Mouse (Mus musculus): ENCODE data around the gene Rnf2. TPM values are rescaled to one million over a fixed set of nuclear protein-coding genes. Genes with fewer than 3 reads are reported as not detected.
A peak's percentile ranks its signal among the peaks of the same experiment; 100 is the strongest.

Rnf2 gene
- polyA plus RNA-seq, 2 experiments: 106 to 108 TPM

- H3K4me2 ChIP-seq (replicated peaks; ENCODE audit: low read depth, low read length, severe bottlenecking): no peak overlapping the region
- no peak overlapping the region for H3K27ac ChIP-seq (replicated peaks; ENCODE audit: low read depth, low read length)
- H3K36me3 ChIP-seq (ENCODE audit: control insufficient read depth, insufficient read depth, low read length): no peaks in the 10 kb centered on the region
- WGBS: 70% methylated on average over 6 of the region's 6 CpGs
- H3K4me3 ChIP-seq (replicated peaks; ENCODE audit: low read length): no peak overlapping the region
- H3K9me3 ChIP-seq (ENCODE audit: control insufficient read depth, low read length): no peaks in the 10 kb centered on the region
- no peak for TF ChIP-seq POLR2A (IDR thresholded peaks at IDR 0.05; ENCODE audit: borderline replicate concordance, extremely low read depth, insufficient read depth, insufficient read length)
- DNase-seq (ENCODE audit: low spot score) (no peak), ATAC-seq (ENCODE audit: low FRiP score, low read depth) (no peak)
- no peaks in the 10 kb centered on the region for H3K27me3 ChIP-seq (ENCODE audit: control insufficient read depth, insufficient read depth, low read length)
- no peak overlapping the region for H3K9ac ChIP-seq (ENCODE audit: low read depth, low read length, severe bottlenecking)
- no peaks in the 10 kb centered on the region for H3K4me1 ChIP-seq (ENCODE audit: control insufficient read depth, insufficient read depth, low read length)
These were observed 43.2 kb upstream of the Rnf2 start for GRCm38 (mm10) chr1:151543796-151544477.

GRCm38 (mm10) chr1:151526701-151527100 is 25.9 kb upstream of the Rnf2 start:
- Histone ChIP-seq H3K27ac (replicated peaks; ENCODE audit: low read depth, low read length) (no peak overlapping the region; the same call in 1 of the 2 replicates), H3K27me3 (ENCODE audit: control insufficient read depth, insufficient read depth, low read length) (no peaks in the 10 kb centered on the region), H3K36me3 (ENCODE audit: control insufficient read depth, insufficient read depth, low read length) (no peaks in the 10 kb centered on the region), H3K9me3 (ENCODE audit: control insufficient read depth, low read length) (0 out of 2 replicates have a peak, but pooled peaks cover 3% of the 10 kb centered on the region), H3K4me3 (replicated peaks; ENCODE audit: low read length) (no peak overlapping the region), H3K9ac (ENCODE audit: low read depth, low read length, severe bottlenecking) (no peak overlapping the region), H3K4me2 (replicated peaks; ENCODE audit: low read depth, low read length, severe bottlenecking) (no peak overlapping the region), H3K4me1 (ENCODE audit: control insufficient read depth, insufficient read depth, low read length) (no peaks in the 10 kb centered on the region)
- peak; percentile 24 for DNase-seq (ENCODE audit: low spot score)
- no peak for TF ChIP-seq POLR2A (IDR thresholded peaks at IDR 0.05; ENCODE audit: borderline replicate concordance, extremely low read depth, insufficient read depth, insufficient read length)
- WGBS: 48% methylated on average over 3 of the region's 3 CpGs
- no peak for ATAC-seq (ENCODE audit: low FRiP score, low read depth)

DNA sequence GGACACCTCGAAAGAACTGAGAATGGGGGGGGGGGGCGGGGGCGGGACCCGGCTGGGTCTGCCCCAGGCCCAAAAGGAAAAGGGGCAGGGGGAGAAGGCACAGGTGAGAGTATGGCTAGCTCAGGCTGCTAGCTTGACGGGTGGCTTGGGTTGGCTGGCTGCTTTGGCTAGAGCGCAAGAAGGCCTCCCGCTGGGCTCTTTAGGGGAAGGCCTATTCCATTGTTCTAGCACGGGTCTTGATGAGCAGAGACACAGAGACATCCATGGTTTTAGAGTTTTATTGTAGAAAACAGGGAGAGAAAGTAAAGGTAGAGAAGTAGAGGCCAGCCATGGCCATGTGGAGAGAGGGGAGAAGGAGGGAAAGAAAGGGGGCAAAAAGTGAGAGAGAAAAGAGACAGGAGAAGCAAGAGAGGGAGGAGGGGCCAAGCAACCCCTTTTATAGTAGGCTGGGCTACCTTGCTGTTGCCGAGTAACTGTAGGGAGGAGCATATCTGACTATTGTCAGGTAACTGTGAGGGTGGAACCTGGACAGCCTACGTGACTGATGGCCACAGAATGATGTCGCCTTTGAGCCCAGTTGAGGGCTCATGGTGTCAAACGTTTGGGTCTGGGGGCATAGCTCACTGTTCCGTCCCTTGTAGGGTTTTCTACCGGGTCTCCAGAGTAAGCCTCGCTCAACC is 17.0 kb upstream of the Rnf2 start:
- Histone ChIP-seq H3K27ac (replicated peaks; ENCODE audit: low read depth, low read length) (no peak overlapping the region), H3K36me3 (ENCODE audit: control insufficient read depth, insufficient read depth, low read length) (no peaks in the 10 kb centered on the region), H3K27me3 (ENCODE audit: control insufficient read depth, insufficient read depth, low read length) (no peaks in the 10 kb centered on the region), H3K4me1 (ENCODE audit: control insufficient read depth, insufficient read depth, low read length) (no peaks in the 10 kb centered on the region), H3K4me3 (replicated peaks; ENCODE audit: low read length) (no peak overlapping the region), H3K4me2 (replicated peaks; ENCODE audit: low read depth, low read length, severe bottlenecking) (no peak overlapping the region), H3K9ac (ENCODE audit: low read depth, low read length, severe bottlenecking) (no peak overlapping the region), H3K9me3 (ENCODE audit: control insufficient read depth, low read length) (no peaks in the 10 kb centered on the region)
- ATAC-seq (ENCODE audit: low FRiP score, low read depth) (no peak), DNase-seq (ENCODE audit: low spot score) (no peak)
- WGBS: 84% methylated on average over 11 of the region's 15 CpGs
- no peak for TF ChIP-seq POLR2A (IDR thresholded peaks at IDR 0.05; ENCODE audit: borderline replicate concordance, extremely low read depth, insufficient read depth, insufficient read length)

GRCm38 (mm10) chr1:151516871-151517270 is 16.1 kb upstream of the Rnf2 start:
- Histone ChIP-seq H3K4me2 (replicated peaks; ENCODE audit: low read depth, low read length, severe bottlenecking) (no peak overlapping the region), H3K4me3 (replicated peaks; ENCODE audit: low read length) (no peak overlapping the region), H3K9me3 (ENCODE audit: control insufficient read depth, low read length) (no peaks in the 10 kb centered on the region), H3K4me1 (ENCODE audit: control insufficient read depth, insufficient read depth, low read length) (no peaks in the 10 kb centered on the region), H3K27me3 (ENCODE audit: control insufficient read depth, insufficient read depth, low read length) (no peaks in the 10 kb centered on the region), H3K36me3 (ENCODE audit: control insufficient read depth, insufficient read depth, low read length) (no peaks in the 10 kb centered on the region), H3K27ac (replicated peaks; ENCODE audit: low read depth, low read length) (no peak overlapping the region), H3K9ac (ENCODE audit: low read depth, low read length, severe bottlenecking) (no peak overlapping the region)
- DNase-seq (ENCODE audit: low spot score): no peak
- no peak for ATAC-seq (ENCODE audit: low FRiP score, low read depth)
- 87% methylated on average over 3 of the region's 3 CpGs for WGBS
- no peak for TF ChIP-seq POLR2A (IDR thresholded peaks at IDR 0.05; ENCODE audit: borderline replicate concordance, extremely low read depth, insufficient read depth, insufficient read length)

- Histone ChIP-seq H3K9me3 (ENCODE audit: control insufficient read depth, low read length) (no peaks in the 10 kb centered on the region), H3K4me1 (ENCODE audit: control insufficient read depth, insufficient read depth, low read length) (no peaks in the 10 kb centered on the region), H3K36me3 (ENCODE audit: control insufficient read depth, insufficient read depth, low read length) (no peaks in the 10 kb centered on the region), H3K27ac (replicated peaks; ENCODE audit: low read depth, low read length) (no peak overlapping the region), H3K4me3 (replicated peaks; ENCODE audit: low read length) (no peak overlapping the region), H3K4me2 (replicated peaks; ENCODE audit: low read depth, low read length, severe bottlenecking) (no peak overlapping the region), H3K27me3 (ENCODE audit: control insufficient read depth, insufficient read depth, low read length) (no peaks in the 10 kb centered on the region), H3K9ac (ENCODE audit: low read depth, low read length, severe bottlenecking) (no peak overlapping the region)
- ATAC-seq (ENCODE audit: low FRiP score, low read depth): no peak
- WGBS: 96% methylated on average over 1 of the region's 1 CpGs
- TF ChIP-seq POLR2A (IDR thresholded peaks at IDR 0.05; ENCODE audit: borderline replicate concordance, extremely low read depth, insufficient read depth, insufficient read length): no peak
- no peak for DNase-seq (ENCODE audit: low spot score)
These were observed 15.0 kb upstream of the Rnf2 start for GRCm38 (mm10) chr1:151515733-151516132.

Measured in limb, embryonic 14.5 days (tissue).